11 mouse cellular contexts compared by ENCODE assay signal in the genomic region with DNA sequence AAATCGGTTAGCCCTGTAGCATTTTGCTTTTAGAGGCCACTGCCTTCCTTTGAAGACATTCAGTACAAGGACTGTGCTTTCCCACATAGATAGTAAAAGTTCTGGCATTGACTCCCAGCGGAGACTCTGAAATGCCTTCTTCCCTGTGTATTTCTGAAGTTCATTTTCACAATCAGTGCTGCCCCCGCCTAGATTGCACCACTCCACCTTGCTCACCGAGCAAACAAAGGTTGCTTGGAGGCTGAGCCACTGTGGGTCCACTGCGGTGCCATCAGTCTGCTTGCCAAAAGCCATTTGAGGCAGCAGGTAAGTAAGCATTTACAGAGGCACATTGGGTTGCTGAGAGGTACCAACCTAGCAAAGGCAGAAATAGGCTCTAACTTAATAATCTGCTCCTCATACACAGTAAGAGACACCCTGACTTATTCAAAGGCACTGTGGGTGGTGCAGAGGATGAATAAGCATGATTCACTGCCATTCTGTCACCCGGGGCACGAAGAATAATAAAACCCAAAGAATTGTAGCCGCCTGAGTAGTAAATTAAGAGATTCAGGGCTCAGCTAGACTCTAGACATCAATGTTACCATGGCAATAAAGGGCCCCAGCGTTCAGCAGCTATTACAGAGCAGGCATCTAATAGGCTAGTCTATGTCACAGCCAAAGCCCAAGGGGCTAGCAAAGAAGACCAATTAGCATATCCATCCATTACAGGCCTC. TPM values are rescaled to one million over a fixed set of nuclear protein-coding genes. Genes with fewer than 3 reads are reported as not detected.
DNase-seq lines count a peak whose midpoint lies in the region; ATAC-seq and TF ChIP-seq lines count a peak whose summit lies in the region.
"Had no signal": no experiment of that assay in that cellular context is flagged by ENCODE, and none has a peak within 500 bp of the region (broad histone marks: within the 10 kb centered on the region; RNA-seq: fewer than 3 reads in every experiment).

No protein-coding gene starts in this region.

- no peaks in the 10 kb centered on the region for H3K27me3 ChIP-seq in hindbrain, embryonic 14.5 days (ENCODE audit: control insufficient read depth, insufficient read depth, low read length)
- no peaks in the 10 kb centered on the region for H3K27me3 ChIP-seq in midbrain, postnatal 0 days (ENCODE audit: insufficient read depth, low read length)
- H3K27me3 ChIP-seq: limb, embryonic 15.5 days had no signal

- intact Hi-C loops in gastrocnemius, adult 2 months (cut with DNase I): loop anchor here (5.0 kb wide), 1 partner anchor 111 kb away; no protein-coding TSS in a partner anchor

- H3K9me3 ChIP-seq in hindbrain, embryonic 14.5 days (ENCODE audit: control insufficient read depth, low read length): no peaks in the 10 kb centered on the region
- no peaks in the 10 kb centered on the region for H3K9me3 ChIP-seq in midbrain, postnatal 0 days (ENCODE audit: low read length)
- H3K9me3 ChIP-seq: limb, embryonic 15.5 days had no signal

- H3K27ac ChIP-seq in hindbrain, embryonic 14.5 days: peak overlapping the region; percentile 81
- no peak overlapping the region for H3K27ac ChIP-seq in midbrain, postnatal 0 days (ENCODE audit: low read depth, low read length)
- H3K27ac ChIP-seq in gastrocnemius, adult 2 months: no peak overlapping the region
- H3K27ac ChIP-seq: limb, embryonic 15.5 days had no signal

- ATAC-seq in hindbrain, embryonic 14.5 days (ENCODE audit: low FRiP score): peak; percentile 96
- ATAC-seq in midbrain, postnatal 0 days (ENCODE audit: low FRiP score): peak; percentile 94

- TF ChIP-seq CTCF in midbrain, postnatal 0 days (IDR thresholded peaks at IDR 0.05): no peak
- TF ChIP-seq CTCF in gastrocnemius, adult 2 months (IDR thresholded peaks at IDR 0.05): no peak

- no peaks in the 10 kb centered on the region for H3K36me3 ChIP-seq in hindbrain, embryonic 14.5 days (replicated peaks; ENCODE audit: control insufficient read depth, insufficient read depth)
- H3K36me3 ChIP-seq in midbrain, postnatal 0 days (ENCODE audit: insufficient read depth, low read length): no peaks in the 10 kb centered on the region
- H3K36me3 ChIP-seq: limb, embryonic 15.5 days had no signal

- no peak overlapping the region for H3K4me3 ChIP-seq in hindbrain, embryonic 14.5 days (replicated peaks; ENCODE audit: low read length)
- no peak overlapping the region for H3K4me3 ChIP-seq in midbrain, postnatal 0 days (ENCODE audit: low read depth, low read length)
- H3K4me3 ChIP-seq in gastrocnemius, adult 2 months: no peak overlapping the region
- H3K4me3 ChIP-seq: limb, embryonic 15.5 days had no signal

- WGBS in hindbrain, embryonic 14.5 days: 41% methylated on average over 9 of the region's 9 CpGs
- 42% methylated on average over 9 of the region's 9 CpGs for WGBS in midbrain, postnatal 0 days

- H3K4me1 ChIP-seq in hindbrain, embryonic 14.5 days (replicated peaks; ENCODE audit: control insufficient read depth, insufficient read depth, low read length): peaks cover 14% of the 10 kb centered on the region; the same call in 1 of the 2 replicates
- H3K4me1 ChIP-seq in midbrain, postnatal 0 days (ENCODE audit: insufficient read depth, low read length): no peaks in the 10 kb centered on the region
- H3K4me1 ChIP-seq: limb, embryonic 15.5 days had no signal

- no peak overlapping the region for H3K4me2 ChIP-seq in hindbrain, embryonic 14.5 days (replicated peaks)
- no peak overlapping the region for H3K4me2 ChIP-seq in midbrain, postnatal 0 days (ENCODE audit: low read depth, low read length, poor library complexity, severe bottlenecking)
- H3K4me2 ChIP-seq: limb, embryonic 15.5 days had no signal

- H3K9ac ChIP-seq in hindbrain, embryonic 14.5 days: no peak overlapping the region
- no peak overlapping the region for H3K9ac ChIP-seq in midbrain, postnatal 0 days (replicated peaks; ENCODE audit: low read length, poor library complexity, severe bottlenecking)
- H3K9ac ChIP-seq: limb, embryonic 15.5 days had no signal

- DNase-seq in left cerebral cortex, adult 9 months (ENCODE audit: low spot score in 2 of 2): peak; percentile 10 to 14
- DNase-seq in left cerebral cortex, adult 18-20 months (ENCODE audit: low spot score in 2 of 2): no peak
- peak; percentile 1 for DNase-seq in embryo, embryonic 9.5 days (ENCODE audit: extremely low spot score)
- peak; percentile 59 for DNase-seq in hindbrain, embryonic 14.5 days (ENCODE audit: low spot score)
- DNase-seq in midbrain, postnatal 0 days (ENCODE audit: low spot score): peak; percentile 73
- DNase-seq in cerebellum, adult 9-11 months: no peak
- DNase-seq in yolk sac, embryonic 10.5 days (ENCODE audit: low spot score): no peak
- no peak for DNase-seq in gastrocnemius, adult 2 months

RNA-seq across cellular contexts. Expression of gene Atp1b4, which starts 2.9 kb away (rescaled TPM):
- total RNA-seq in left cerebral cortex, adult 18-20 months (2021): not detected
- not detected in 2 replicates for polyA plus RNA-seq in hindbrain, embryonic 14.5 days (2014; fragmentation: Nextera tagmentation; extraction: Ambion mirVana)
- total RNA-seq in midbrain, postnatal 0 days (2014; rRNA removed): not detected in 2 replicates
- polyA plus RNA-seq in midbrain, postnatal 0 days (2015; fragmentation: Nextera tagmentation; extraction: Ambion mirVana): not detected in 2 replicates
- 1 to 10 TPM; 1.5 to 5.6 TPM for total RNA-seq in gastrocnemius, adult 2 months (2021)
- polyA plus RNA-seq: large intestine, adult 2 months; small intestine, adult 2 months had no signal

Comparison
In these comparisons a context has a peak if more than half of its experiments do, and no peak if none do; other contexts are left out.
1. DNase-seq: peak in left cerebral cortex, adult 9 months (2 of 2), embryo, embryonic 9.5 days (single experiment), hindbrain, embryonic 14.5 days (single experiment) and midbrain, postnatal 0 days (single experiment); none in left cerebral cortex, adult 18-20 months (0 of 2), cerebellum, adult 9-11 months (single experiment), yolk sac, embryonic 10.5 days (single experiment) and gastrocnemius, adult 2 months (single experiment).